Mouse (Mus musculus) cerebellum, adult 2 months (tissue): ENCODE measurements around the gene Ptov1. TPM values are rescaled to one million over a fixed set of nuclear protein-coding genes. Genes with fewer than 3 reads are reported as not detected.

ENCODE experiments used
- DNase-seq, 2 experiments: peaks; one replicate each; pipeline ENCODE4 v3.0.0; 2021
- H3K27ac ChIP-seq: fragments of 200-500 bp; 2 replicates; pipeline ENCODE4 v1.5.1; 2012; ENCODE audit warnings: low read length, control low read depth, inconsistent platforms; ENCODE audit not compliant: insufficient read depth
- H3K27me3 ChIP-seq: fragments of 200-500 bp; 2 replicates; pipeline ENCODE4 v1.6.1; 2012; ENCODE audit warnings: inconsistent platforms, mild to moderate bottlenecking, low read length, moderate library complexity; ENCODE audit not compliant: control insufficient read depth, insufficient read depth
- H3K4me1 ChIP-seq: fragments of 200-500 bp; 2 replicates; pipeline ENCODE4 v1.6.1; 2011; ENCODE audit warnings: low read length; ENCODE audit not compliant: control insufficient read depth, insufficient read depth
- H3K4me3 ChIP-seq: fragments of 200-500 bp; replicated peaks from 2 replicates; pipeline ENCODE3; 2011; ENCODE audit warnings: mild to moderate bottlenecking, low read depth, low read length, control low read depth; ENCODE audit not compliant: insufficient read depth
- CTCF ChIP-seq: fragments of 200-500 bp; IDR thresholded peaks from 2 replicates; pipeline ENCODE4 v1.5.1; 2011; ENCODE audit warnings: low read depth, mild to moderate bottlenecking, control low read depth, low read length, moderate library complexity, borderline replicate concordance; ENCODE audit not compliant: insufficient read depth
- POLR2A ChIP-seq: fragments of 200-500 bp; IDR thresholded peaks from 2 replicates; pipeline ENCODE4 v1.6.1; 2011; ENCODE audit warnings: low read length, control low read depth, borderline replicate concordance; ENCODE audit not compliant: insufficient read depth
- WGBS: fragments of 180-500 bp; shearing (Covaris S2); methylation state at CpG from one replicate; pipeline ENCODE4 v1.1.7; 2018; 5-methylcytosine and 5-hydroxymethylcytosine counted together
- polyA plus RNA-seq: library from polyadenylated mRNA; depleted of rRNA; stranded (reverse); fragments of >200 nt; gene quantifications from 2 replicates; pipeline ENCODE4 v1.2.3, GENCODE M21; 2012; rRNA removed

Gene Ptov1
- polyA plus RNA-seq, 1 experiment = 355 TPM

- H3K4me3 ChIP-seq = peak overlapping the region; percentile 83
- no peak overlapping the region for H3K27ac ChIP-seq
- DNase-seq = peak; percentile 34 to 41
- 24% methylated on average over 14 of the region's 14 CpGs for WGBS
- H3K4me1 ChIP-seq = peaks cover 13% of the 10 kb centered on the region
- H3K27me3 ChIP-seq = no peaks in the 10 kb centered on the region
- no peak for TF ChIP-seq POLR2A
- no peak for TF ChIP-seq CTCF
Observed at GRCm38 (mm10) chr7:44814952-44815553, 54.5 kb downstream of the Ptov1 start.

- Histone ChIP-seq H3K27me3 (no peaks in the 10 kb centered on the region), H3K4me3 (no peak overlapping the region), H3K4me1 (peaks cover 8% of the 10 kb centered on the region), H3K27ac (no peak overlapping the region)
- 89% methylated on average over 4 of the region's 4 CpGs for WGBS
- no peak for TF ChIP-seq CTCF
- no peak for TF ChIP-seq POLR2A
- DNase-seq = no peak
Observed at GRCm38 (mm10) chr7:44814423-44814822, 55.2 kb downstream of the Ptov1 start.

GRCm38 (mm10) chr7:44813985-44814384 is 55.6 kb downstream of the Ptov1 start:
- Histone ChIP-seq H3K4me3 (no peak overlapping the region), H3K4me1 (peaks cover 8% of the 10 kb centered on the region), H3K27me3 (no peaks in the 10 kb centered on the region), H3K27ac (no peak overlapping the region)
- DNase-seq = no peak
- WGBS = 93% methylated on average over 3 of the region's 3 CpGs
- TF ChIP-seq POLR2A (no peak), CTCF (no peak)

Other genes with a start within 250 kb of the Ptov1 start
- 54.9 and 56.2 TPM in 2 replicates for gene Myh14, start 198.9 kb downstream of the Ptov1 start, polyA plus RNA-seq
- gene Izumo2, start 161.0 kb downstream of the Ptov1 start, polyA plus RNA-seq = not detected in 2 replicates
- gene Vrk3, start 121.4 kb downstream of the Ptov1 start, polyA plus RNA-seq = 37.4 and 39.1 TPM in 2 replicates
- 0.71 and 0.79 TPM in 2 replicates for gene Zfp473, start 118.7 kb downstream of the Ptov1 start, polyA plus RNA-seq
- 28.9 and 29.4 TPM in 2 replicates for gene Nup62, start 53.7 kb downstream of the Ptov1 start, polyA plus RNA-seq
- gene Il4i1, start 53.4 kb downstream of the Ptov1 start, polyA plus RNA-seq = 1.4 and 1.9 TPM in 2 replicates
- gene Atf5, start 53.1 kb downstream of the Ptov1 start, polyA plus RNA-seq = 19.6 and 23.8 TPM in 2 replicates
- 78.3 and 83.6 TPM in 2 replicates for gene Akt1s1, start 20.8 kb downstream of the Ptov1 start, polyA plus RNA-seq
- 119 and 123 TPM in 2 replicates for gene Tbc1d17, start 20.7 kb downstream of the Ptov1 start, polyA plus RNA-seq
- 38.3 and 46.7 TPM in 2 replicates for gene Pnkp, start 12.6 kb downstream of the Ptov1 start, polyA plus RNA-seq
- 105 and 117 TPM in 2 replicates for gene Med25, start 22.9 kb upstream of the Ptov1 start, polyA plus RNA-seq
- gene Fuz, start 26.3 kb upstream of the Ptov1 start, polyA plus RNA-seq = 29.0 and 31.9 TPM in 2 replicates
- gene Ap2a1, start 59.7 kb upstream of the Ptov1 start, polyA plus RNA-seq = 216 and 229 TPM in 2 replicates
- 0.16 and 0.40 TPM in 2 replicates for gene Tsks, start 73.4 kb upstream of the Ptov1 start, polyA plus RNA-seq
- gene Cpt1c, start 105.1 kb upstream of the Ptov1 start, polyA plus RNA-seq = 129 and 137 TPM in 2 replicates
- 225 and 227 TPM in 2 replicates for gene Prmt1, start 116.8 kb upstream of the Ptov1 start, polyA plus RNA-seq
- gene Irf3, start 127.9 kb upstream of the Ptov1 start, polyA plus RNA-seq = 126 and 130 TPM in 2 replicates
- 6.0 and 6.4 TPM in 2 replicates for gene Bcl2l12, start 128.9 kb upstream of the Ptov1 start, polyA plus RNA-seq
- 115 and 120 TPM in 2 replicates for gene Scaf1, start 146.6 kb upstream of the Ptov1 start, polyA plus RNA-seq
- 29.7 and 29.9 TPM in 2 replicates for gene Rras, start 148.2 kb upstream of the Ptov1 start, polyA plus RNA-seq
- 22.6 and 23.3 TPM in 2 replicates for gene Prr12, start 183.1 kb upstream of the Ptov1 start, polyA plus RNA-seq
- 106 and 112 TPM in 2 replicates for gene Nosip, start 192.6 kb upstream of the Ptov1 start, polyA plus RNA-seq
- gene Prrg2, start 192.9 kb upstream of the Ptov1 start, polyA plus RNA-seq = 23.3 and 23.7 TPM in 2 replicates
- 7.6 and 8.6 TPM in 2 replicates for gene Rcn3, start 222.4 kb upstream of the Ptov1 start, polyA plus RNA-seq
- gene Fcgrt, start 234.1 kb upstream of the Ptov1 start, polyA plus RNA-seq = 32.1 and 33.7 TPM in 2 replicates